Mouse (Mus musculus) kidney, adult 2 months (tissue): ENCODE data around the gene Pcsk5.

Source experiments
- CTCF ChIP-seq: fragments of 200-500 bp; conservative IDR thresholded peaks from 2 replicates; pipeline ENCODE4 v1.5.1; 2011; ENCODE audit warnings: low read depth, mild to moderate bottlenecking, control low read depth, low read length, moderate library complexity, mixed read lengths; ENCODE audit not compliant: insufficient read depth, insufficient read length
- POLR2A ChIP-seq: fragments of 200-500 bp; IDR thresholded peaks from one replicate; pipeline ENCODE4 v1.6.1; 2011; ENCODE audit warnings: low read depth, low read length, control low read depth

DNA sequence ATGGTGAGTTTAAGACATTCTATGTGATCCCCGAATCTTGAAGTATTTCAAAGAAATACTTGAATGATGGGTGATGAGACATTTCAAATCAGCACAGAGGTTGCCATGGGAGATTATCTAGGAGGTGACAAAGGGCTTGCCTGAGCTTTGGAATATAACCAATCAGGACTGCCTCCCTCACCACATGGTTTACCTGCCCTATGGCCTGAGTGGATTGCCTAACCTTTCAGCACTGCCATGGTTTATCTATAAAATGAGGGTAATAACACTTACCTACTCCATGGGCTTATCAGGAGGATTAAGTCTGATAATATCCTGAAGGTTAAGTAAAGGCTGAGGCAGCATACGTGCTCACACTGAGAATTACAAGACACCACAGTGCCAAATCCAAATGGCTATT lies 61.5 kb downstream of the Pcsk5 start:
- no peak for TF ChIP-seq CTCF
- no peak for TF ChIP-seq POLR2A
